Mouse (Mus musculus) embryonic fibroblast, embryonic 13.5 days (primary cell): ENCODE measurements around the gene Zfhx3. TPM values are rescaled to one million over a fixed set of nuclear protein-coding genes. Genes with fewer than 3 reads are reported as not detected.

ENCODE experiments used
- H3K27ac ChIP-seq: 2 replicates; pipeline ENCODE4 v1.5.1; 2012; ENCODE audit warnings: low read length, control low read depth, inconsistent platforms; ENCODE audit not compliant: insufficient read depth
- H3K4me1 ChIP-seq: 2 replicates; pipeline ENCODE4 v1.6.1; 2011; ENCODE audit warnings: low read length; ENCODE audit not compliant: control insufficient read depth, insufficient read depth
- H3K4me3 ChIP-seq: 2 replicates; pipeline ENCODE4 v1.5.1; 2011; ENCODE audit warnings: mild to moderate bottlenecking, control low read depth, low read length; ENCODE audit not compliant: insufficient read depth
- CTCF ChIP-seq: IDR thresholded peaks from 2 replicates; pipeline ENCODE4 v1.5.1; 2011; ENCODE audit warnings: mild to moderate bottlenecking, control low read depth, low read length, moderate library complexity, borderline replicate concordance; ENCODE audit not compliant: insufficient read depth
- POLR2A ChIP-seq: IDR thresholded peaks from 2 replicates; pipeline ENCODE4 v1.6.1; 2011; ENCODE audit warnings: low read depth, mild to moderate bottlenecking, control low read depth, low read length, moderate library complexity
- polyA plus RNA-seq: library from polyadenylated mRNA; stranded (reverse); fragments of >200 nt; gene quantifications from 2 replicates; pipeline ENCODE4 v1.2.4, GENCODE M21; 2011; ENCODE audit warnings: low read depth; ENCODE audit not compliant: missing spikeins, insufficient read length

Zfhx3 gene
- polyA plus RNA-seq, 1 experiment, result 30.6 TPM

GRCm38 (mm10) chr8:107944676-107945600 is 2.5 kb downstream of the Zfhx3 start:
- TF ChIP-seq CTCF (no peak), POLR2A (no peak)
- Histone ChIP-seq H3K4me3 (no peak overlapping the region), H3K4me1 (no peaks in the 10 kb centered on the region; the same call in 1 of the 2 replicates), H3K27ac (no peak overlapping the region)

- TF ChIP-seq POLR2A (no peak), CTCF (no peak)
- Histone ChIP-seq H3K4me1 (no peaks in the 10 kb centered on the region; the same call in 1 of the 2 replicates), H3K4me3 (no peak overlapping the region), H3K27ac (no peak overlapping the region)
Observed at GRCm38 (mm10) chr8:107946888-107947287, 4.4 kb downstream of the Zfhx3 start.

GRCm38 (mm10) chr8:107955887-107956286 is 13.4 kb downstream of the Zfhx3 start:
- H3K4me3 ChIP-seq, result no peak overlapping the region
- H3K4me1 ChIP-seq, result no peaks in the 10 kb centered on the region
- no peak for TF ChIP-seq CTCF
- H3K27ac ChIP-seq, result no peak overlapping the region

GRCm38 (mm10) chr8:107957566-107957965 is 15.1 kb downstream of the Zfhx3 start:
- H3K4me3 ChIP-seq, result no peak overlapping the region
- no peaks in the 10 kb centered on the region for H3K4me1 ChIP-seq
- no peak overlapping the region for H3K27ac ChIP-seq
- TF ChIP-seq POLR2A (no peak), CTCF (no peak)

GRCm38 (mm10) chr8:107960466-107960865 is 18.0 kb downstream of the Zfhx3 start:
- Histone ChIP-seq H3K4me3 (no peak overlapping the region), H3K27ac (no peak overlapping the region), H3K4me1 (no peaks in the 10 kb centered on the region)
- no peak for TF ChIP-seq CTCF
- TF ChIP-seq POLR2A, result no peak

- TF ChIP-seq CTCF (no peak), POLR2A (no peak)
- no peaks in the 10 kb centered on the region for H3K4me1 ChIP-seq
- no peak overlapping the region for H3K27ac ChIP-seq
- H3K4me3 ChIP-seq, result no peak overlapping the region
Observed at GRCm38 (mm10) chr8:107960878-107961277, 18.4 kb downstream of the Zfhx3 start.

- Histone ChIP-seq H3K27ac (no peak overlapping the region), H3K4me3 (no peak overlapping the region), H3K4me1 (no peaks in the 10 kb centered on the region)
- TF ChIP-seq CTCF (no peak), POLR2A (no peak)
Observed at GRCm38 (mm10) chr8:107972198-107972597, 29.8 kb downstream of the Zfhx3 start.

GRCm38 (mm10) chr8:107974451-107974850 is 32.0 kb downstream of the Zfhx3 start:
- TF ChIP-seq CTCF, result no peak
- TF ChIP-seq POLR2A, result no peak

GRCm38 (mm10) chr8:107978247-107978646 is 35.8 kb downstream of the Zfhx3 start:
- TF ChIP-seq POLR2A (no peak), CTCF (no peak)
- H3K4me3 ChIP-seq, result no peak overlapping the region
- no peak overlapping the region for H3K27ac ChIP-seq
- H3K4me1 ChIP-seq, result 0 out of 2 replicates have a peak, but pooled peaks cover 3% of the 10 kb centered on the region

More at GRCm38 (mm10) chr8:107974451-107974850, 32.0 kb downstream of the Zfhx3 start:
- H3K4me1 ChIP-seq, result no peaks in the 10 kb centered on the region
- H3K27ac ChIP-seq, result no peak overlapping the region
- no peak overlapping the region for H3K4me3 ChIP-seq

- TF ChIP-seq CTCF (no peak), POLR2A (no peak)
- Histone ChIP-seq H3K27ac (no peak overlapping the region), H3K4me1 (0 out of 2 replicates have a peak, but pooled peaks cover 3% of the 10 kb centered on the region), H3K4me3 (no peak overlapping the region)
Observed at GRCm38 (mm10) chr8:107980618-107981017, 38.2 kb downstream of the Zfhx3 start.
